Mouse (Mus musculus) ES-CJ7 (cell line): ENCODE measurements around the gene Mastl.

Source experiments
- DNase-seq: peaks from one replicate; pipeline ENCODE4 v3.0.0; 2011; ENCODE audit warnings: low read depth, low spot score

Gene Mastl

DNA sequence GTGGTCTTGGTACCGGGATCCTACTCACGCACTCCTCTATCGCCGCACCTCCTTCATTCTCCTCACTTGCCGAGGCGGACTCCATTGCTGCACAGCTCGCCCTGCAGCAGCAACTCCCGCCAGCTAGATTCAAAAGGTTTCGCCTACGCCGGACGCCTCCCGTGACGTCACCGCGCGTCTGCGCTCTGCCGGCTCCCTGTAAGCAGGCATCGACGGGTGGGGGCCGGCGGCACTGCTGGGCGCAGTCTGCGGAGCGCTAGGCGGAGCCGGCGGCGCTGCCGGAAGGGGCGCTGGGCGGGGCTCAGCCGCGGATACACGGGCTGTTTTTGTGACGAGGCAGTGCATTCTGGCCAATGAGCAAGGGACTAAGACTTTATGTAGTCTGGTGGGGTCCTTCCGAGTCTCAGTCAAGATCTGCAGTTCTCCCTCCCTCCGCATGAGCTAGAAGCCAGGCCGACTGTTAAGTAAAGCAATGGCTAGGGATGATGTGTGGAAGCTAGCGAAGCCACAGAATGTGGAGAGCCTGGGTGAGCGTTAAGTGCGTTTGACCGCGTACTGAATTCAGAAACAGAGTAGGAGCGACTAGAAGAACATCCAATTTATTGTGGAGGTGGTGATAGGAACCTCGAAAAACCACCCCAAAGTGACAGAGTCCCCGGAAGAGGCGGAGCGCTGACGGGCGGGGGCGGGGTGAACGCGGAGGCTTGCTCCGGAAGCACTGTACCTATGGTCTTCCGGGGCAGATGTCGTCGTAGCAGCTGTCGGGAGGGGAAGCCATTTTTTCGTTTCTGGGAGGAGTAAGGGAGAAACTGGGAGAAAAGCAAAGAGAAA is at the start of gene Mastl, which contains the start of gene Yme1l1:
Gene Mastl, minus strand, starts transcription at position 248 of the 831 bp plus-strand sequence.
Gene Yme1l1, plus strand, starts transcription at position 593 of the 831 bp plus-strand sequence.
- peak; percentile 96 for DNase-seq

GRCm38 (mm10) chr2:23202900-23203670 is 47.3 kb upstream of the Mastl start:
- DNase-seq, result no peak

- DNase-seq, result no peak
Observed at GRCm38 (mm10) chr2:23201034-23201433, 45.2 kb upstream of the Mastl start.

DNA sequence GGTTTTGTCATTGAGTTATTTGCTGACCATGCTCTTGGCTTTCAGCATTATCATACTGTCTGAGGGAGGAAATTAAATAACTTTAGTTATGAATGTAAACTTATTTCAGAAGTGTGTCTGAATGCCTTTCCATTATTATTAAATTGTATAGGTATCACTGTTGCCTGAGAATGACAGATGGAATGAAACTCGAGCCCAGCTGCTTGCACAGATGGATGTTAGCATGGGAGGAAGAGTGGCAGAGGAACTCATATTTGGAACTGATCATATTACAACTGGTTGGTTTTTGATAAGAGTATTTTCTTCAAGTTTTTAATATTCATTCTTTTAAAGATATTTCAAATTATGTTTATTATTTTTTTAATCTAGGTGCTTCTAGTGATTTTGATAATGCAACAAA is 38.5 kb upstream of the Mastl start:
- DNase-seq, result no peak

GRCm38 (mm10) chr2:23172305-23172704 is 16.5 kb upstream of the Mastl start:
- no peak for DNase-seq

- no peak for DNase-seq
Observed at GRCm38 (mm10) chr2:23156608-23157081, 821 bp upstream of the Mastl start.

GRCm38 (mm10) chr2:23155199-23155621 is 614 bp downstream of the Mastl start:
- DNase-seq, result no peak

GRCm38 (mm10) chr2:23119573-23119972 is 36.3 kb downstream of the Mastl start:
- no peak for DNase-seq

DNA sequence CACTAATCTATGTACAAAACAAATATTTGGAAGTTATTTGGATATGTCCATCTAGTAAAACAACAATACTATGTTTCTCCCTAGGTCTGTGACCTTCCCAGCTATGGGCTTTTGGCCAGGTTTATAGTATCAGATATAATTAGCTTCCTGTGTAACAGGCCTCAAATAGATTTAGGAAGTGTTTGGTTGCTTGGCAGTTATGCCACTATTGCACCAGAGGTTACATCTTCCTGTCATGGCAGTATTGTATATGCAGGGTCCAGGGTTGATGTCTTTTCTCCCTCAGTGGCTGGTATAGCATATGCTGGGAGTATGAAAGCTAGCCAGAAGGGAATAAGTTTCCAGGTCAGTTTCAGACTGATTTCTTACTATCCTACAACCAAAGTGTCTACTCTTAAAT is 53.6 kb downstream of the Mastl start:
- no peak for DNase-seq

GRCm38 (mm10) chr2:23097028-23097427 is 58.8 kb downstream of the Mastl start:
- DNase-seq, result no peak

- peak; percentile 44 for DNase-seq
Observed at GRCm38 (mm10) chr2:23092216-23092615, 63.6 kb downstream of the Mastl start.

DNA sequence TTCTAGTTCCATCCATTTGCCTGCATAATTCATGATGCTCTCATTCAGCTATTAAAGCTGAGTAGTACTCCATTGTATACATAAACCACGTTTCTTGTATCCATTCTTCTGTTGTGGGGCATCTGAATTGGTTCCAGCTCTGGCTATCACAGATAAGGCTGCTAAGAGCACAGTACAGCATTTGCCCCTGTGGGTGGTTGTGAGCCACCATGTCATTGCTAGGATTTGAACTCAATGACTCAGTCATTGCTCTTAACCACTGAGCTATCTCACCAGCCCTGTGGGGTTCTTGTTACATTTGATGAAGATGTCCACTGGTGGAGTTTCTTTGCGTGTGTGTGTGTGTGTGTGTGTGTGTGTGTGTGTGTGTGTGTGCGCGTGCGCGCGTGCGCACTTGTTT is 71.3 kb downstream of the Mastl start:
- no peak for DNase-seq

- no peak for DNase-seq
Observed at GRCm38 (mm10) chr2:23078588-23078987, 77.2 kb downstream of the Mastl start.

GRCm38 (mm10) chr2:23077693-23078092 is 78.1 kb downstream of the Mastl start:
- no peak for DNase-seq

GRCm38 (mm10) chr2:23076783-23077182 is 79.0 kb downstream of the Mastl start:
- DNase-seq, result peak; percentile 51

DNA sequence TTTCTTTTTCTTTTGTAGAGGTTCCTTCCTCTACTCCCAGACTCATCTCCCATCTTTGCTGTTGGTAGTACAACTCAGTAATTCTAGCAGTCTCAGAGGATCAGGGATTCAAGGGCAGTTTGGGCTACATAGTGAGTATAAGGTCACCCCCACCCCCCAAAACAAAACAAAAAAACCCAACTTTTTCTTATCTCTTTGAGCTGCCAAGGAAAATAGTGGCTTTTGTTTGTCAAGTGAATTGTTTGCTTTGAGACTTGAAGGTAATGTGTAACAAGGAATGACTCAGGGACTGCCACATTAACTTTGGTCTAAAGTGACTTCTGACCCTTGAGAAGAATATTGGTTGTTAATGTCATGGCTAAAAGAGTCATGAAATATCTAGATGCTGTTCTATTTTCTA is 80.0 kb downstream of the Mastl start:
- DNase-seq, result no peak

- no peak for DNase-seq
Observed at GRCm38 (mm10) chr2:23071406-23071805, 84.4 kb downstream of the Mastl start.

GRCm38 (mm10) chr2:23070491-23070890 is 85.3 kb downstream of the Mastl start:
- no peak for DNase-seq

- peak; percentile 83 for DNase-seq
Observed at GRCm38 (mm10) chr2:23068894-23069744, 86.7 kb downstream of the Mastl start.

DNA sequence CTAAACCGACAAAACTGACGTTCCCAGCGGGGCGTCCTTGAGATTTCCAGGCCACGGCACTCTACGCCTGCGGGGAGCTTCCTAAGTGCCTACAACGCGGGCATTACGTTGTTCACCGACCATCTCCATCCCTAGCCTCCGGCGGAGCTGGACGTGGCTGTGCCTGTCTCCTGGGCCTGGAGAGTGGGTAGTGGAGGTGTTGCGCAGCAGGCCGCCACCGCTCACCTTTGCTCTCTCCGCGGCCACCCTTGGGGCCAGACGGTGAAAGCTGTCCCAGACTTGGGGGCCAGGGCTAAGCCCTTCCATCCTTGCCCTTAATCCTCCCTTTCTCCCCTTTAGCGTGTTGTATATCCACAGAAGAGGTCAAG is 87.5 kb downstream of the Mastl start:
- no peak for DNase-seq

- peak; percentile 94 for DNase-seq
Observed at GRCm38 (mm10) chr2:23067552-23068369, 88.1 kb downstream of the Mastl start, which contains the start of gene Acbd5. Gene Acbd5 (plus strand): TSS chr2:23068167.
